In the genomic region with DNA sequence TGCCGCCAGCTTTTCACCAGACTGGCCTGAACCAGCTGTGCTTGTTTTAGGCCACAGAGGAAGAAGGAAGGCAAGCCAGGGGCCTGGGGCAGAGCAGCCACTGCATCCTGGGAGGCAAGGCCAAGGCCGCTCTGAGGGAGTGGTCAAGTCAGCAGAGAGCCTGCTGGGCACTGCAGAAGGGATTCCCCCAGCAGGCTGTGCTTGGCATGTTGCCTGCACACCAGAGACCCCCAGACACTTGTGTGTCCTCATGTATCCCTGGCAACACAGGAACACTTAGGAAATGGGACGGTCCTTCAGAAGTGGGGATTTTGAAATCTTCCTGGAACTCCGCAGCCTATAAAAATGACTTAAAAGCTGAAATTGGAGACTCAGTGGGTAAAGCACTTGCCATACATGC, we compare ENCODE assay signal across 12 mouse cellular contexts. TPM values are rescaled to one million over a fixed set of nuclear protein-coding genes. Genes with fewer than 3 reads are reported as not detected.
DNase-seq lines count a peak whose midpoint lies in the region; ATAC-seq and TF ChIP-seq lines count a peak whose summit lies in the region.
"Had no signal": no experiment of that assay in that cellular context is flagged by ENCODE, and none has a peak within 500 bp of the region (broad histone marks: within the 10 kb centered on the region; RNA-seq: fewer than 3 reads in every experiment).

No protein-coding gene starts in this region.

- H3K36me3 ChIP-seq in forebrain, embryonic 10.5 days (replicated peaks) = peaks cover 12% of the 10 kb centered on the region
- H3K36me3 ChIP-seq in forebrain, postnatal 0 days (ENCODE audit: insufficient read depth) = peaks cover 50% of the 10 kb centered on the region
- H3K36me3 ChIP-seq in intestine, embryonic 15.5 days = peaks cover 16% of the 10 kb centered on the region
- H3K36me3 ChIP-seq in intestine, postnatal 0 days (ENCODE audit: control insufficient read depth, insufficient read depth) = peaks cover 31% of the 10 kb centered on the region

- H3K9ac ChIP-seq in forebrain, postnatal 0 days = no peak overlapping the region
- no peak overlapping the region for H3K9ac ChIP-seq in intestine, embryonic 15.5 days
- no peak overlapping the region for H3K9ac ChIP-seq in intestine, postnatal 0 days (ENCODE audit: low read depth, low read length)
- H3K9ac ChIP-seq: liver, embryonic 14.5 days had no signal

- H3K27ac ChIP-seq in forebrain, embryonic 10.5 days = 0 out of 2 replicates have a peak overlapping the region, but pooled peaks have one; percentile 5
- H3K27ac ChIP-seq in forebrain, postnatal 0 days (ENCODE audit: low read depth, low read length) = no peak overlapping the region
- no peak overlapping the region for H3K27ac ChIP-seq in intestine, embryonic 15.5 days
- no peak overlapping the region for H3K27ac ChIP-seq in intestine, postnatal 0 days (ENCODE audit: low read depth, low read length)
- H3K27ac ChIP-seq: liver, embryonic 14.5 days had no signal

- H3K9me3 ChIP-seq in forebrain, embryonic 10.5 days = no peaks in the 10 kb centered on the region
- H3K9me3 ChIP-seq in forebrain, postnatal 0 days (ENCODE audit: low read length) = no peaks in the 10 kb centered on the region
- H3K9me3 ChIP-seq in intestine, embryonic 15.5 days = no peaks in the 10 kb centered on the region
- no peaks in the 10 kb centered on the region for H3K9me3 ChIP-seq in intestine, postnatal 0 days (ENCODE audit: control insufficient read depth)

- no peak for ATAC-seq in forebrain, postnatal 0 days
- ATAC-seq in intestine, embryonic 15.5 days = peak; percentile 28; the same call in 1 of the 2 replicates
- ATAC-seq in intestine, postnatal 0 days = no peak
- no peak for ATAC-seq in megakaryocyte progenitor cell, adult 5-6 weeks (replicated peaks; ENCODE audit: poor library complexity)

- H3K4me3 ChIP-seq in forebrain, embryonic 10.5 days = no peak overlapping the region
- no peak overlapping the region for H3K4me3 ChIP-seq in forebrain, postnatal 0 days (ENCODE audit: low read depth, low read length)
- H3K4me3 ChIP-seq in intestine, embryonic 15.5 days (replicated peaks) = no peak overlapping the region
- H3K4me3 ChIP-seq in intestine, postnatal 0 days (ENCODE audit: low read depth, low read length) = no peak overlapping the region

- DNase-seq in forebrain, embryonic 10.5 days (ENCODE audit: extremely low spot score, low spot score) = no peak
- DNase-seq in forebrain, postnatal 0 days = no peak
- peak; percentile 83 for DNase-seq in 416B (ENCODE audit: low read depth)
- peak; percentile 61 for DNase-seq in kidney, postnatal 14 days
- no peak for DNase-seq in ovary, postnatal 36 days (ENCODE audit: low spot score)
- DNase-seq: cerebellum, postnatal 36 days; gastrocnemius, postnatal 14 days had no signal

- peaks cover 3% of the 10 kb centered on the region; the same call in 1 of the 2 replicates for H3K4me1 ChIP-seq in forebrain, embryonic 10.5 days
- H3K4me1 ChIP-seq in forebrain, postnatal 0 days (ENCODE audit: insufficient read depth) = no peaks in the 10 kb centered on the region
- H3K4me1 ChIP-seq in intestine, embryonic 15.5 days (replicated peaks) = 0 out of 2 replicates have a peak, but pooled peaks cover 4% of the 10 kb centered on the region
- H3K4me1 ChIP-seq in intestine, postnatal 0 days (replicated peaks; ENCODE audit: control insufficient read depth, insufficient read depth, low read length) = no peaks in the 10 kb centered on the region

- no peaks in the 10 kb centered on the region for H3K27me3 ChIP-seq in forebrain, embryonic 10.5 days (ENCODE audit: poor library complexity, severe bottlenecking)
- no peaks in the 10 kb centered on the region for H3K27me3 ChIP-seq in forebrain, postnatal 0 days (ENCODE audit: insufficient read depth, low read length)
- H3K27me3 ChIP-seq in intestine, embryonic 15.5 days (replicated peaks) = no peaks in the 10 kb centered on the region
- no peaks in the 10 kb centered on the region for H3K27me3 ChIP-seq in intestine, postnatal 0 days (replicated peaks; ENCODE audit: control insufficient read depth, insufficient read depth, low read length)

- H3K4me2 ChIP-seq in forebrain, postnatal 0 days (ENCODE audit: low read depth) = no peak overlapping the region
- H3K4me2 ChIP-seq in intestine, embryonic 15.5 days (replicated peaks) = no peak overlapping the region
- H3K4me2 ChIP-seq in intestine, postnatal 0 days (replicated peaks; ENCODE audit: low read depth) = no peak overlapping the region

- no peak for TF ChIP-seq CTCF in forebrain, postnatal 0 days (IDR thresholded peaks at IDR 0.05; ENCODE audit: low read depth)
- no peak for TF ChIP-seq CTCF in intestine, postnatal 0 days (IDR thresholded peaks at IDR 0.05; ENCODE audit: low read depth)

- 83% methylated on average over 4 of the region's 4 CpGs for WGBS in forebrain, embryonic 10.5 days
- WGBS in forebrain, postnatal 0 days = 66% methylated on average over 4 of the region's 4 CpGs
- WGBS in intestine, embryonic 15.5 days = 48% methylated on average over 4 of the region's 4 CpGs
- 51% methylated on average over 4 of the region's 4 CpGs for WGBS in intestine, postnatal 0 days

RNA-seq across cellular contexts. Expression of gene Tnfrsf23, which starts 26.4 kb away (rescaled TPM):
- 0.09 and 0.15 TPM in 2 replicates for polyA plus RNA-seq in forebrain, embryonic 10.5 days (2016; fragmentation: Nextera tagmentation; extraction: Ambion mirVana)
- total RNA-seq in forebrain, postnatal 0 days (2014; rRNA removed) = 1.7 and 1.9 TPM in 2 replicates
- polyA plus RNA-seq in forebrain, postnatal 0 days (2015; fragmentation: Nextera tagmentation; extraction: Ambion mirVana) = 0.43 and 0.54 TPM in 2 replicates
- 0.69 and 1.2 TPM in 2 replicates for polyA plus RNA-seq in intestine, embryonic 15.5 days (2015; fragmentation: Nextera tagmentation; extraction: Ambion mirVana)
- 5.1 and 6.3 TPM in 2 replicates for polyA plus RNA-seq in intestine, postnatal 0 days (2015; fragmentation: Nextera tagmentation; extraction: Ambion mirVana)
- 3.9 and 5.8 TPM in 2 replicates for total RNA-seq in megakaryocyte progenitor cell, adult 5-6 weeks (2015)
- total RNA-seq in megakaryocyte progenitor cell, adult 5-6 weeks (2017) = 0.20 and 2.1 TPM in 2 replicates

RNA-seq across cellular contexts. Expression of gene Osbpl5, which starts 44.8 kb away (rescaled TPM):
- 8.9 and 9.4 TPM in 2 replicates for polyA plus RNA-seq in forebrain, embryonic 10.5 days (2016; fragmentation: Nextera tagmentation; extraction: Ambion mirVana)
- total RNA-seq in forebrain, postnatal 0 days (2014; rRNA removed) = 38.3 and 43.8 TPM in 2 replicates
- 19.6 and 26.2 TPM in 2 replicates for polyA plus RNA-seq in forebrain, postnatal 0 days (2015; fragmentation: Nextera tagmentation; extraction: Ambion mirVana)
- polyA plus RNA-seq in intestine, embryonic 15.5 days (2015; fragmentation: Nextera tagmentation; extraction: Ambion mirVana) = 25.6 and 25.9 TPM in 2 replicates
- polyA plus RNA-seq in intestine, postnatal 0 days (2015; fragmentation: Nextera tagmentation; extraction: Ambion mirVana) = 11.3 and 13.1 TPM in 2 replicates
- total RNA-seq in megakaryocyte progenitor cell, adult 5-6 weeks (2015) = 2.7 and 3.4 TPM in 2 replicates
- 4.4 and 8.6 TPM in 2 replicates for total RNA-seq in megakaryocyte progenitor cell, adult 5-6 weeks (2017)

RNA-seq across cellular contexts. Expression of gene Mrgprg, which starts 54.8 kb away (rescaled TPM):
- not detected in 2 replicates for polyA plus RNA-seq in forebrain, embryonic 10.5 days (2016; fragmentation: Nextera tagmentation; extraction: Ambion mirVana)
- not detected in 2 replicates for total RNA-seq in forebrain, postnatal 0 days (2014; rRNA removed)
- polyA plus RNA-seq in forebrain, postnatal 0 days (2015; fragmentation: Nextera tagmentation; extraction: Ambion mirVana) = not detected in 2 replicates
- polyA plus RNA-seq in intestine, embryonic 15.5 days (2015; fragmentation: Nextera tagmentation; extraction: Ambion mirVana) = not detected in 2 replicates
- polyA plus RNA-seq in intestine, postnatal 0 days (2015; fragmentation: Nextera tagmentation; extraction: Ambion mirVana) = not detected in 2 replicates
- not detected in 2 replicates for total RNA-seq in megakaryocyte progenitor cell, adult 5-6 weeks (2015)
- total RNA-seq in megakaryocyte progenitor cell, adult 5-6 weeks (2017) = not detected in 2 replicates
- total RNA-seq: gastrocnemius, postnatal 14 days; left cerebral cortex, adult 8-10 months had no signal
- polyA plus RNA-seq: liver, embryonic 14.5 days had no signal

Comparison
In these comparisons a context has a peak if more than half of its experiments do, and no peak if none do; other contexts are left out.
1. DNase-seq: peak in 416B (single experiment) and kidney, postnatal 14 days (single experiment); none in forebrain, embryonic 10.5 days (single experiment), forebrain, postnatal 0 days (single experiment) and ovary, postnatal 36 days (single experiment).